Mouse (Mus musculus): ENCODE data around the gene Rpf1. TPM values are rescaled to one million over a fixed set of nuclear protein-coding genes. Genes with fewer than 3 reads are reported as not detected.

Rpf1 gene
- total RNA-seq (2015) (61.3 and 64.3 TPM in 2 replicates), total RNA-seq (2017) (70.0 and 70.2 TPM in 2 replicates)

GRCm38 (mm10) chr3:146520798-146521651 is at the start of gene Rpf1:
Rpf1 (minus strand) TSS chr3:146521429.
- ATAC-seq (ENCODE audit: poor library complexity, severe bottlenecking), result peak; percentile 96

GRCm38 (mm10) chr3:146570939-146571338 is 49.7 kb upstream of the Rpf1 start:
- ATAC-seq (ENCODE audit: poor library complexity, severe bottlenecking), result no peak

GRCm38 (mm10) chr3:146570148-146570782 is 49.0 kb upstream of the Rpf1 start, which contains the start of gene Uox:
Uox (plus strand) TSS chr3:146570426.
- no peak for ATAC-seq (ENCODE audit: poor library complexity, severe bottlenecking)

- no peak for ATAC-seq (ENCODE audit: poor library complexity, severe bottlenecking)
These were observed 48.4 kb upstream of the Rpf1 start for GRCm38 (mm10) chr3:146569594-146569993.

- ATAC-seq (ENCODE audit: poor library complexity, severe bottlenecking), result no peak
These were observed 46.8 kb upstream of the Rpf1 start for GRCm38 (mm10) chr3:146567884-146568530.

- ATAC-seq (ENCODE audit: poor library complexity, severe bottlenecking), result no peak
These were observed 46.1 kb upstream of the Rpf1 start for GRCm38 (mm10) chr3:146567366-146567765.

GRCm38 (mm10) chr3:146565065-146565411 is 43.8 kb upstream of the Rpf1 start:
- ATAC-seq (ENCODE audit: poor library complexity, severe bottlenecking), result no peak

- peak; percentile 83 for ATAC-seq (ENCODE audit: poor library complexity, severe bottlenecking)
These were observed 43.2 kb upstream of the Rpf1 start for GRCm38 (mm10) chr3:146564268-146565064.

- ATAC-seq (ENCODE audit: poor library complexity, severe bottlenecking), result no peak
These were observed 41.7 kb upstream of the Rpf1 start for GRCm38 (mm10) chr3:146562936-146563335.

GRCm38 (mm10) chr3:146557507-146557906 is 36.3 kb upstream of the Rpf1 start:
- ATAC-seq (ENCODE audit: poor library complexity, severe bottlenecking), result no peak

- ATAC-seq (ENCODE audit: poor library complexity, severe bottlenecking), result no peak
These were observed 35.3 kb upstream of the Rpf1 start for GRCm38 (mm10) chr3:146556567-146556966.

GRCm38 (mm10) chr3:146554816-146555215 is 33.6 kb upstream of the Rpf1 start:
- no peak for ATAC-seq (ENCODE audit: poor library complexity, severe bottlenecking)

GRCm38 (mm10) chr3:146543632-146544031 is 22.4 kb upstream of the Rpf1 start:
- no peak for ATAC-seq (ENCODE audit: poor library complexity, severe bottlenecking)

GRCm38 (mm10) chr3:146540521-146541273 is 19.5 kb upstream of the Rpf1 start:
- ATAC-seq (ENCODE audit: poor library complexity, severe bottlenecking), result no peak

- ATAC-seq (ENCODE audit: poor library complexity, severe bottlenecking), result no peak
These were observed 13.8 kb upstream of the Rpf1 start for GRCm38 (mm10) chr3:146534986-146535385.

GRCm38 (mm10) chr3:146528335-146528734 is 7.1 kb upstream of the Rpf1 start:
- no peak for ATAC-seq (ENCODE audit: poor library complexity, severe bottlenecking)

- ATAC-seq (ENCODE audit: poor library complexity, severe bottlenecking), result no peak
These were observed 407 bp upstream of the Rpf1 start for GRCm38 (mm10) chr3:146521652-146522020.

- ATAC-seq (ENCODE audit: poor library complexity, severe bottlenecking), result no peak
These were observed 917 bp downstream of the Rpf1 start for GRCm38 (mm10) chr3:146520226-146520797.

- no peak for ATAC-seq (ENCODE audit: poor library complexity, severe bottlenecking)
These were observed 14.5 kb downstream of the Rpf1 start for GRCm38 (mm10) chr3:146506711-146507110.

GRCm38 (mm10) chr3:146501601-146502123 is 19.6 kb downstream of the Rpf1 start:
- ATAC-seq (ENCODE audit: poor library complexity, severe bottlenecking), result no peak

Data from megakaryocyte, adult 5-6 weeks (primary cell).